Mouse (Mus musculus): Measurements from ENCODE around the gene Ippk.

- TF ChIP-seq REST (IDR thresholded peaks at IDR 0.05; ENCODE audit: insufficient read depth, insufficient read length) (no peak), MAX (IDR thresholded peaks at IDR 0.05; ENCODE audit: low read depth) (no peak), POLR2A (IDR thresholded peaks at IDR 0.05; ENCODE audit: insufficient read length, low read depth) (no peak), E2F4 (IDR thresholded peaks at IDR 0.05; ENCODE audit: insufficient read depth) (no peak), MYOD1 (IDR thresholded peaks at IDR 0.05; ENCODE audit: control insufficient read depth in 1 of 3, insufficient read length in 2 of 3, low read depth in 2 of 3) (no peak), USF1 (IDR thresholded peaks at IDR 0.05; ENCODE audit: low read depth) (no peak), CEBPB (IDR thresholded peaks at IDR 0.05; ENCODE audit: insufficient read depth, poor library complexity, severe bottlenecking) (no peak), TCF12 (IDR thresholded peaks at IDR 0.05; ENCODE audit: insufficient read depth, poor library complexity, severe bottlenecking) (no peak), MYOG (IDR thresholded peaks at IDR 0.05; ENCODE audit: control insufficient read depth in 1 of 3, insufficient read depth in 1 of 3, insufficient read length in 2 of 3, low read depth in 2 of 3) (no peak), POLR2AphosphoS2 (IDR thresholded peaks at IDR 0.05; ENCODE audit: insufficient read length, low read depth) (no peak)
Measured at GRCm38 (mm10) chr13:49428042-49428675, 7.1 kb downstream of the Ippk start.

All from myocyte (in vitro differentiated cells).